Mouse (Mus musculus): ENCODE measurements around the gene Calcb.

Calcb gene

GRCm38 (mm10) chr7:114753471-114753870, 35.0 kb downstream of the Calcb start:
- DNase-seq (ENCODE audit: low read depth, low spot score) = no peak

- no peak for DNase-seq (ENCODE audit: low read depth, low spot score)
Measured at GRCm38 (mm10) chr7:114754196-114754595, 35.8 kb downstream of the Calcb start.

GRCm38 (mm10) chr7:114754626-114755025, 36.2 kb downstream of the Calcb start:
- no peak for DNase-seq (ENCODE audit: low read depth, low spot score)

GRCm38 (mm10) chr7:114762660-114763059, 44.2 kb downstream of the Calcb start:
- DNase-seq (ENCODE audit: low read depth, low spot score) = no peak

- DNase-seq (ENCODE audit: low read depth, low spot score) = no peak
Measured at GRCm38 (mm10) chr7:114765273-114765672, 46.8 kb downstream of the Calcb start.

GRCm38 (mm10) chr7:114766523-114766922, 48.1 kb downstream of the Calcb start:
- DNase-seq (ENCODE audit: low read depth, low spot score) = no peak

- DNase-seq (ENCODE audit: low read depth, low spot score) = no peak
Measured at GRCm38 (mm10) chr7:114768516-114768915, 50.1 kb downstream of the Calcb start.

GRCm38 (mm10) chr7:114769041-114769440, 50.6 kb downstream of the Calcb start:
- no peak for DNase-seq (ENCODE audit: low read depth, low spot score)

GRCm38 (mm10) chr7:114770586-114770985, 52.1 kb downstream of the Calcb start:
- no peak for DNase-seq (ENCODE audit: low read depth, low spot score)

GRCm38 (mm10) chr7:114771801-114772200, 53.4 kb downstream of the Calcb start:
- DNase-seq (ENCODE audit: low read depth, low spot score) = no peak

Measured in WW6 (cell line).